In genomic region chr11:94175694-94176093, GRCm38 (mm10) we compare ENCODE assay signal across 8 mouse cellular contexts. TPM values are rescaled to one million over a fixed set of nuclear protein-coding genes. Genes with fewer than 3 reads are reported as not detected.
DNase-seq lines count a peak whose midpoint lies in the region; ATAC-seq and TF ChIP-seq lines count a peak whose summit lies in the region.

No protein-coding gene starts in this region.

- no peaks in the 10 kb centered on the region for H3K9me3 ChIP-seq in heart, postnatal 0 days (replicated peaks; ENCODE audit: control insufficient read depth, low read length)
- no peaks in the 10 kb centered on the region for H3K9me3 ChIP-seq in midbrain, embryonic 14.5 days (ENCODE audit: control insufficient read depth, low read length)

- peak overlapping the region; percentile 61 for H3K27ac ChIP-seq in heart, postnatal 0 days (ENCODE audit: low read depth)
- H3K27ac ChIP-seq in brown adipose tissue, adult 24 weeks (replicated peaks; ENCODE audit: low read depth, low read length): 0 out of 2 replicates have a peak overlapping the region, but pooled peaks have one; percentile 34
- no peak overlapping the region for H3K27ac ChIP-seq in midbrain, embryonic 14.5 days (replicated peaks; ENCODE audit: low read depth, low read length)

- no peak overlapping the region for H3K4me2 ChIP-seq in heart, postnatal 0 days (ENCODE audit: low read depth, low read length)
- H3K4me2 ChIP-seq in midbrain, embryonic 14.5 days (ENCODE audit: low read length): no peak overlapping the region

- no peaks in the 10 kb centered on the region for H3K27me3 ChIP-seq in heart, postnatal 0 days (ENCODE audit: control insufficient read depth, insufficient read depth, low read length)
- no peaks in the 10 kb centered on the region for H3K27me3 ChIP-seq in midbrain, embryonic 14.5 days (ENCODE audit: control insufficient read depth, insufficient read depth, low read length)

- WGBS in heart, postnatal 0 days: 25% methylated on average over 8 of the region's 8 CpGs
- WGBS in midbrain, embryonic 14.5 days: 50% methylated on average over 8 of the region's 8 CpGs

- ATAC-seq in heart, postnatal 0 days (ENCODE audit: insufficient read depth, low read depth): peak; percentile 54; the same call in 1 of the 2 replicates
- ATAC-seq in midbrain, embryonic 14.5 days (ENCODE audit: low FRiP score, low TSS enrichment): no peak
- ATAC-seq in inflammation-experienced regulatory T-cells, adult 6 months: no peak

- DNase-seq in heart, postnatal 0 days (ENCODE audit: low spot score): no peak
- DNase-seq in heart, adult 11 months: no peak
- peak; percentile 75 for DNase-seq in kidney, postnatal 10 days
- DNase-seq in midbrain, embryonic 14.5 days: peak; percentile 42
- no peak for DNase-seq in thymus, adult 18-20 months
- no peak for DNase-seq in cerebellum, postnatal 14 days

- H3K4me3 ChIP-seq in heart, postnatal 0 days (ENCODE audit: low read depth, low read length): no peak overlapping the region
- no peak overlapping the region for H3K4me3 ChIP-seq in brown adipose tissue, adult 24 weeks (ENCODE audit: insufficient read depth, low read depth, low read length)
- H3K4me3 ChIP-seq in midbrain, embryonic 14.5 days (replicated peaks; ENCODE audit: low read depth, low read length): no peak overlapping the region

- H3K4me1 ChIP-seq in heart, postnatal 0 days (ENCODE audit: control insufficient read depth, insufficient read depth): peaks cover 12% of the 10 kb centered on the region; the same call in 1 of the 2 replicates
- H3K4me1 ChIP-seq in brown adipose tissue, adult 24 weeks (ENCODE audit: control insufficient read depth, insufficient read depth, insufficient read length, low read length): peaks cover 9% of the 10 kb centered on the region
- no peaks in the 10 kb centered on the region for H3K4me1 ChIP-seq in midbrain, embryonic 14.5 days (ENCODE audit: control insufficient read depth, insufficient read depth, low read length)

- no peak for TF ChIP-seq CTCF in heart, postnatal 0 days (IDR thresholded peaks at IDR 0.05; ENCODE audit: low read depth)

- TF ChIP-seq EP300 in heart, postnatal 0 days (IDR thresholded peaks at IDR 0.05; ENCODE audit: low read depth): no peak

- no peaks in the 10 kb centered on the region for H3K36me3 ChIP-seq in heart, postnatal 0 days (replicated peaks; ENCODE audit: control insufficient read depth, insufficient read depth, low read length)
- no peaks in the 10 kb centered on the region for H3K36me3 ChIP-seq in midbrain, embryonic 14.5 days (ENCODE audit: control insufficient read depth, insufficient read depth, low read length)

- H3K9ac ChIP-seq in heart, postnatal 0 days (replicated peaks; ENCODE audit: low read depth, low read length): no peak overlapping the region
- no peak overlapping the region for H3K9ac ChIP-seq in midbrain, embryonic 14.5 days (replicated peaks; ENCODE audit: low read length)

RNA-seq across cellular contexts. Expression of gene Tob1, which starts 35.6 kb away (rescaled TPM):
- total RNA-seq in heart, postnatal 0 days (2014; rRNA removed; ENCODE audit: low replicate concordance): 20.3 and 42.6 TPM in 2 replicates
- 69.3 and 72.5 TPM in 2 replicates for polyA plus RNA-seq in heart, postnatal 0 days (2015; fragmentation: Nextera tagmentation; extraction: Ambion mirVana)
- polyA plus RNA-seq in brown adipose tissue, adult 24 weeks (2012; ENCODE audit: insufficient read depth, insufficient read length, missing spikeins): 172 and 175 TPM in 2 replicates
- polyA plus RNA-seq in midbrain, embryonic 14.5 days (2014; fragmentation: Nextera tagmentation; extraction: Ambion mirVana): 29.5 and 34.7 TPM in 2 replicates
- polyA plus RNA-seq in inflammation-experienced regulatory T-cells, adult 6 months (2017; shearing (Covaris generic)): 1 to 10 TPM; 4.3 to 6.7 (median 5.3) TPM

Comparison
In these comparisons a context has a peak if more than half of its experiments do, and no peak if none do; other contexts are left out.
1. DNase-seq: peak in kidney, postnatal 10 days (single experiment) and midbrain, embryonic 14.5 days (single experiment); none in heart, postnatal 0 days (single experiment), heart, adult 11 months (single experiment), thymus, adult 18-20 months (0 of 2) and cerebellum, postnatal 14 days (0 of 2).